Mouse (Mus musculus): ENCODE data around the gene Atad3a. TPM values are rescaled to one million over a fixed set of nuclear protein-coding genes. Genes with fewer than 3 reads are reported as not detected.

The Atad3a gene
- total and polyA plus RNA-seq, 3 experiments: 133 to 216 (median 154) TPM

DNA sequence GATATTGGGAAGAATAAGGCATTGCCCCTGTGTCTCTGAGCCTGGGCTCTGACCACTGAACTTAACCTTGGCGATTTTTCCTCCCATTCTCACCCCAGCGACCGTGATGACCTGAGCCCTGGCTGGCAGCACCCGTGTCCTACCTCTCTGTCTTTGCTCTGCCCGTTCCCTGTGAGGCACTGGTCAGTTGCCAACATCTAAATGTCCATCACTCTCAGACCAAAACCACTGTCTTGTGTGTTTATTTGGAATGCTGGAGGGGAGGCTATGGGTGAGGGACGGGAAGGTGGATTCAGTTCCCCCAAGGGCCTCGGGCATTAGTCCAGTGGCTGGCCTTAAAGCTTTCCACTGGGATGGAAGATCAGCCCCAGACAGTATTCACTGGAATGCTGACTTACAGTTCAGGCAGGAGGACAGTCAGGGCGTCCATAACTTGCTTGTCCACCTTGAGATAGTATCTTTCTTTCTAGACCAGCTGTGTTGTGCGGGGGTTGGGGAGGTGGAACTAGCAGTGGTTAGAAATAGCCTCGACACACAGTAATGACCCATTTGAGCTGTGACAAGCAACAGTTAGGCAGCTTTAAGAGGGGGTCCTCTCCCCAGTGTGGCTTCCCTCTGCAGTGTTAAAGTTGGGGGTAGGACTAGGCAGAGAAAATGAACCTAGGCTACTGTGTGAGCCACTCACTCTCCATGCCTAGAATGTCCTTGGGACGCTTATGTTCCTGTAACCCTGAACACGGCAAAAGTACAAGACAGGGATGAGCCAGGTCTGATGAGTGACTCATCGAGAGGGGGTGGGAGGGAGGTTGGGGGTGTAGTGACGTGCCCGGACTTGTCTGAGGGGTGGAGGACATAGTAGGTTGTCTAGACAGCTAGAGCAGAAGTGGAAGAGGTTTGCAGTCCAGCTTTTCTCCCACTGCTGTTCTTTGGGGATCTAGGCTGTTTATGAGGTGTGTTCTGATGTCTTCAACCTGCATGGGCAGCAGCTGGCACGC lies 64.3 kb downstream of the Atad3a start:
- Histone ChIP-seq H3K79me2 (replicated peaks; ENCODE audit: control insufficient read depth, extremely low read depth, insufficient read depth, poor library complexity, severe bottlenecking) (no peaks in the 10 kb centered on the region), H3K9me3 (replicated peaks; ENCODE audit: low read length) (peaks cover 3% of the 10 kb centered on the region), H3K27me3 (replicated peaks) (peaks cover 26% of the 10 kb centered on the region), H3K9ac (ENCODE audit: insufficient read depth, low read depth) (peak overlapping the region; percentile 27), H3K4me3 (replicated peaks in 1 of 3; ENCODE audit: low read depth in 2 of 3, low read length in 2 of 3, poor library complexity in 1 of 3) (peak overlapping the region in 2 of 3 experiments; percentile 25 to 55), H3K36me3 (replicated peaks in 1 of 2; ENCODE audit: control insufficient read depth in 1 of 2, insufficient read depth in 1 of 2, low read length in 1 of 2) (no peaks in the 10 kb centered on the region), H3K4me2 (ENCODE audit: insufficient read depth, low read depth, poor library complexity, severe bottlenecking) (peak overlapping the region; percentile 79), H3K27ac (ENCODE audit: insufficient read depth, low read depth) (peak overlapping the region; percentile 83), H3K4me1 (ENCODE audit: control insufficient read depth in 1 of 2, insufficient read depth in 2 of 2) (peaks cover 22 to 44% of the 10 kb centered on the region in 2 experiments)
- in situ Hi-C loops (cut with MboI; ENCODE audit: low pct_ligation_motif_present, low pct_unique_long_range_greater_than_20kb, low sequenced_read_pairs) (loop anchor here (10.0 kb wide), 1 partner anchor 212 kb away; no protein-coding TSS in a partner anchor), dilution Hi-C loops (cut with MboI; ENCODE audit: extremely low pct_ligation_motif_present, extremely low pct_unique_long_range_greater_than_20kb, low sequenced_read_pairs) (no loop called here)
- no peak for DNase-seq (ENCODE audit: extremely low read depth)
- 0 out of 2 replicates have a peak, but pooled peaks have one; percentile 16 for TF ChIP-seq JUN (IDR thresholded peaks at IDR 0.05; ENCODE audit: insufficient read depth, low read depth, low read length)
- TF ChIP-seq SIN3A (IDR thresholded peaks at IDR 0.05; ENCODE audit: low read length): peak; percentile 45; the same call in 1 of the 2 replicates
- 0 out of 2 replicates have a peak, but pooled peaks have one; percentile 22 for TF ChIP-seq POLR2A (IDR thresholded peaks at IDR 0.05; ENCODE audit: low read depth, low read length)
- 0 out of 2 replicates have a peak, but pooled peaks have one; percentile 8 for TF ChIP-seq ETS1 (conservative IDR thresholded peaks at IDR 0.05; ENCODE audit: low read depth, low read length)
- TF ChIP-seq IRF4 (IDR thresholded peaks at IDR 0.05; ENCODE audit: low read depth, low read length): peak; percentile 29; the same call in 1 of the 2 replicates
- TF ChIP-seq CHD1 (IDR thresholded peaks at IDR 0.05; ENCODE audit: low read depth, low read length): peak; percentile 95
- TF ChIP-seq NRF1 (IDR thresholded peaks at IDR 0.05; ENCODE audit: low read depth, low read length): no peak
- TF ChIP-seq MAZ (IDR thresholded peaks at IDR 0.05; ENCODE audit: low read depth, low read length): peak; percentile 73
- no peak for TF ChIP-seq KAT2A (IDR thresholded peaks at IDR 0.05; ENCODE audit: insufficient replicate concordance, low read length)
- 0 out of 2 replicates have a peak, but pooled peaks have one; percentile 17 for TF ChIP-seq EP300 (IDR thresholded peaks at IDR 0.05; ENCODE audit: low read length)
- TF ChIP-seq ZKSCAN1 (IDR thresholded peaks at IDR 0.05; ENCODE audit: borderline replicate concordance, low read depth, low read length): peak; percentile 24
- 0 out of 2 replicates have a peak, but pooled peaks have one; percentile 20 for TF ChIP-seq NELFE (IDR thresholded peaks at IDR 0.05; ENCODE audit: low read depth, low read length)
- TF ChIP-seq MEF2A (IDR thresholded peaks at IDR 0.05; ENCODE audit: borderline replicate concordance, low read depth, low read length): no peak
- TF ChIP-seq ZMIZ1 (IDR thresholded peaks at IDR 0.05; ENCODE audit: low read depth, low read length): no peak

- Histone ChIP-seq H3K36me3 (replicated peaks in 1 of 2; ENCODE audit: control insufficient read depth in 1 of 2, insufficient read depth in 1 of 2, low read length in 1 of 2) (no peaks in the 10 kb centered on the region), H3K79me2 (replicated peaks; ENCODE audit: control insufficient read depth, extremely low read depth, insufficient read depth, poor library complexity, severe bottlenecking) (no peaks in the 10 kb centered on the region), H3K4me1 (ENCODE audit: control insufficient read depth in 1 of 2, insufficient read depth in 2 of 2) (peaks cover 24 to 44% of the 10 kb centered on the region in 2 experiments), H3K4me3 (replicated peaks in 1 of 3; ENCODE audit: low read depth in 2 of 3, low read length in 2 of 3, poor library complexity in 1 of 3) (peak overlapping the region in 2 of 3 experiments; percentile 55 to 69), H3K9me3 (replicated peaks; ENCODE audit: low read length) (peaks cover 3% of the 10 kb centered on the region), H3K27me3 (replicated peaks) (peaks cover 26% of the 10 kb centered on the region), H3K4me2 (ENCODE audit: insufficient read depth, low read depth, poor library complexity, severe bottlenecking) (peak overlapping the region; percentile 79), H3K9ac (ENCODE audit: insufficient read depth, low read depth) (peak overlapping the region; percentile 53; the same call in 1 of the 2 replicates), H3K27ac (ENCODE audit: insufficient read depth, low read depth) (no peak overlapping the region)
- no peak for DNase-seq (ENCODE audit: extremely low read depth)
- in situ Hi-C loops (cut with MboI; ENCODE audit: low pct_ligation_motif_present, low pct_unique_long_range_greater_than_20kb, low sequenced_read_pairs) (loop anchor here (10.0 kb wide), 1 partner anchor 211 kb away; no protein-coding TSS in a partner anchor), dilution Hi-C loops (cut with MboI; ENCODE audit: extremely low pct_ligation_motif_present, extremely low pct_unique_long_range_greater_than_20kb, low sequenced_read_pairs) (no loop called here)
- TF ChIP-seq TBP (conservative IDR thresholded peaks at IDR 0.05; ENCODE audit: low read depth, low read length) (no peak), IRF4 (IDR thresholded peaks at IDR 0.05; ENCODE audit: low read depth, low read length) (no peak), CTCF (conservative IDR thresholded peaks at IDR 0.05 in 1 of 2, IDR thresholded peaks at IDR 0.05 in 1 of 2; ENCODE audit: low read depth in 2 of 2, low read length in 2 of 2) (no peak), ELF1 (IDR thresholded peaks at IDR 0.05; ENCODE audit: low read depth, low read length) (no peak), RAD21 (IDR thresholded peaks at IDR 0.05; ENCODE audit: low read depth, low read length) (no peak), NRF1 (IDR thresholded peaks at IDR 0.05; ENCODE audit: low read depth, low read length) (no peak), MAFK (IDR thresholded peaks at IDR 0.05; ENCODE audit: insufficient replicate concordance, low read length) (no peak), TCF12 (IDR thresholded peaks at IDR 0.05; ENCODE audit: low read depth, low read length) (no peak), MAX (IDR thresholded peaks at IDR 0.05; ENCODE audit: low read length) (no peak), ZC3H11A (IDR thresholded peaks at IDR 0.05; ENCODE audit: low read depth, low read length) (no peak), BHLHE40 (IDR thresholded peaks at IDR 0.05; ENCODE audit: low read depth, low read length) (no peak), CHD1 (IDR thresholded peaks at IDR 0.05; ENCODE audit: low read depth, low read length) (no peak), USF1 (IDR thresholded peaks at IDR 0.05; ENCODE audit: low read depth, low read length) (no peak), RCOR1 (conservative IDR thresholded peaks at IDR 0.05; ENCODE audit: low read depth, low read length) (no peak)
These were observed 65.3 kb downstream of the Atad3a start for GRCm38 (mm10) chr4:155695531-155696062.
